Mouse (Mus musculus) liver, adult 2 months (tissue): ENCODE data around the gene Uspl1.

Experiments used
- CTCF ChIP-seq: fragments of 200-500 bp; IDR thresholded peaks from 2 replicates; pipeline ENCODE4 v1.5.1; 2011; ENCODE audit warnings: low read depth, low read length, control low read depth
- POLR2A ChIP-seq: fragments of 200-500 bp; IDR thresholded peaks from 2 replicates; pipeline ENCODE4 v1.6.1; 2011; ENCODE audit warnings: low read length, control low read depth; ENCODE audit not compliant: insufficient read depth; ENCODE audit errors: extremely low read depth

DNA sequence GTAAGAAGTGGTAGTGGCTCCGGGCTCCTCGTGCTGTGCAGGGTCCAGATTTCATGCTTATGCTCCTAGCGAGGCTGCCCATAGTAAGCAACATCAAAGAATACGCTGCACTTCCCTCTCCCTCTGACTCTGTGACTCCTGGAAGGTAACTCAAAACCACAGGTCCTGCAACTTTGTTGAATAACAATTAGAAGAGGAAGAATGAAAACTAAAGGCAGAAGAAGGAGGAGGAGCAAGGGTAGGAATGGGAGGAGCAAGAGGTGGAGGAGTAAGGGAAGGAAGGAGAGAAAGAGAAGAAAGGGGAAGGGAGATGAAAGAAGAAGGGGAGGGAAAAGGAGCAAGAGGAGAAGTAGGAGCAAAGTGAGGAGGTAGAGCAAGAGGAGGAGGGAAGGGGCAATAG lies 80.3 kb downstream of the Uspl1 start, which contains the start of gene Alox5ap:
- TF ChIP-seq POLR2A (no peak), CTCF (no peak)
